Mouse (Mus musculus): ENCODE measurements around the gene Ccdc183.

GRCm38 (mm10) chr2:25588227-25588907 lies 29.1 kb downstream of the Ccdc183 start:
- no peak for TF ChIP-seq EP300 (IDR thresholded peaks at IDR 0.05; ENCODE audit: low read depth)
- TF ChIP-seq CTCF (IDR thresholded peaks at IDR 0.05; ENCODE audit: low read depth): no peak
